Mouse (Mus musculus) hindbrain, embryonic 12.5 days (tissue): ENCODE results near the gene Efna3. TPM values are rescaled to one million over a fixed set of nuclear protein-coding genes. Genes with fewer than 3 reads are reported as not detected.

Source experiments
- ATAC-seq: fragments of 200-750 bp; cut with Nextera tagmentation; 2 replicates; pipeline ENCODE4 v1.8.0; 2017; ENCODE audit warnings: moderate TSS enrichment; ENCODE audit not compliant: low FRiP score
- H3K27ac ChIP-seq: fragments of 300-500 bp; sonication (generic); 2 replicates; pipeline ENCODE4 v1.5.1; 2016; ENCODE audit warnings: mild to moderate bottlenecking
- H3K27me3 ChIP-seq: fragments of 300-500 bp; sonication (generic); 2 replicates; pipeline ENCODE4 v1.6.1; 2016; ENCODE audit warnings: mild to moderate bottlenecking
- H3K36me3 ChIP-seq: fragments of 300-500 bp; sonication (generic); 2 replicates; pipeline ENCODE4 v1.6.1; 2016; ENCODE audit warnings: mild to moderate bottlenecking
- H3K4me1 ChIP-seq: fragments of 300-500 bp; sonication (generic); 2 replicates; pipeline ENCODE4 v1.6.1; 2016
- H3K4me2 ChIP-seq: fragments of 300-500 bp; sonication (generic); replicated peaks from 2 replicates; pipeline ENCODE4 v1.6.1; 2016; ENCODE audit warnings: mild to moderate bottlenecking
- H3K4me3 ChIP-seq: fragments of 300-500 bp; sonication (generic); 2 replicates; pipeline ENCODE4 v1.5.1; 2016; ENCODE audit warnings: mild to moderate bottlenecking
- H3K9ac ChIP-seq: fragments of 300-500 bp; sonication (generic); 2 replicates; pipeline ENCODE4 v1.6.1; 2016; ENCODE audit warnings: mild to moderate bottlenecking, moderate library complexity
- H3K9me3 ChIP-seq: fragments of 300-500 bp; sonication (generic); replicated peaks from 2 replicates; pipeline ENCODE4 v1.6.1; 2016; ENCODE audit warnings: mild to moderate bottlenecking
- WGBS: fragments of 180-500 bp; shearing (Covaris S2); methylation state at CpG from one replicate; pipeline ENCODE4 v1.1.7; 2016; 5-methylcytosine and 5-hydroxymethylcytosine counted together
- polyA plus RNA-seq: library from polyadenylated mRNA; unstranded; fragments of >200 nt; fragmentation: Nextera tagmentation; extraction: Ambion mirVana; gene quantifications from 2 replicates; pipeline ENCODE4 v1.2.1, GENCODE M21; 2016

Gene Efna3
- polyA plus RNA-seq, 1 experiment from 2014 or later, result 22.2 TPM

- peak overlapping the region; percentile 69 for H3K4me2 ChIP-seq
- H3K36me3 ChIP-seq, result peaks cover 15% of the 10 kb centered on the region
- H3K4me1 ChIP-seq, result peaks cover 57% of the 10 kb centered on the region
- peak overlapping the region; percentile 83 for H3K9ac ChIP-seq
- ATAC-seq, result no peak
- 5% methylated on average over 6 of the region's 6 CpGs for WGBS
- H3K27me3 ChIP-seq, result no peaks in the 10 kb centered on the region
- peak overlapping the region; percentile 86 for H3K4me3 ChIP-seq
- H3K27ac ChIP-seq, result peak overlapping the region; percentile 92; the same call in 1 of the 2 replicates
- no peaks in the 10 kb centered on the region for H3K9me3 ChIP-seq
These were observed 13.8 kb upstream of the Efna3 start for GRCm38 (mm10) chr3:89336529-89336928.

DNA sequence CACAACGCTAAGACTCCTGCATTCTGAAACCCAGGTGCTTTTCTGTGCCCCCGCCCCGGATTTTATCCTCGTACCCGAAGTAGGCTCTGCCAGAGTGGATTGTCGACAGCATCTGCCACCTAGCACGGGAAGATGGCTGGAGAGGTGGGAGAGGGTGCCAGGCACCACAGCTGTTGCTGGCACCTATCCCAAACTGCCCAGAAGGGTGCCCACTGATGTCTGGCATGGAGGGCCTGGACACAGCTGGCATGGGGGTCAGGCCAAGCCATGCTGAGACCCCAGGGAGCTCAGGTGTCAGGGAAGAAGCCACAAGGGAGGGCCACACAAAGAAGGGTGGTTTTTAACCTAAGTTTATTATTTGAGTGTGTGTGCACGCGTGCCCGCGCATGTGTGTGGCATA is 10.3 kb upstream of the Efna3 start:
- no peak for ATAC-seq
- Histone ChIP-seq H3K4me3 (no peak overlapping the region), H3K27me3 (peaks cover 14% of the 10 kb centered on the region), H3K27ac (peak overlapping the region; percentile 52), H3K4me2 (0 out of 2 replicates have a peak overlapping the region, but pooled peaks have one; percentile 6), H3K36me3 (peaks cover 15% of the 10 kb centered on the region), H3K9ac (0 out of 2 replicates have a peak overlapping the region, but pooled peaks have one; percentile 23), H3K9me3 (no peaks in the 10 kb centered on the region), H3K4me1 (peaks cover 62% of the 10 kb centered on the region)
- WGBS, result 73% methylated on average over 11 of the region's 11 CpGs

GRCm38 (mm10) chr3:89332476-89332875 is 9.7 kb upstream of the Efna3 start:
- H3K36me3 ChIP-seq, result peaks cover 15% of the 10 kb centered on the region
- peaks cover 66% of the 10 kb centered on the region for H3K4me1 ChIP-seq
- WGBS, result 45% methylated on average over 12 of the region's 12 CpGs
- H3K9ac ChIP-seq, result no peak overlapping the region
- no peaks in the 10 kb centered on the region for H3K9me3 ChIP-seq
- H3K4me3 ChIP-seq, result no peak overlapping the region
- peak overlapping the region; percentile 52 for H3K27ac ChIP-seq
- H3K27me3 ChIP-seq, result peaks cover 14% of the 10 kb centered on the region
- 0 out of 2 replicates have a peak overlapping the region, but pooled peaks have one; percentile 6 for H3K4me2 ChIP-seq
- ATAC-seq, result no peak

- Histone ChIP-seq H3K9ac (no peak overlapping the region), H3K9me3 (no peaks in the 10 kb centered on the region), H3K4me1 (peaks cover 69% of the 10 kb centered on the region), H3K36me3 (peaks cover 15% of the 10 kb centered on the region), H3K27me3 (peaks cover 14% of the 10 kb centered on the region), H3K4me2 (no peak overlapping the region), H3K27ac (0 out of 2 replicates have a peak overlapping the region, but pooled peaks have one; percentile 35), H3K4me3 (no peak overlapping the region)
- 45% methylated on average over 10 of the region's 10 CpGs for WGBS
- no peak for ATAC-seq
These were observed 9.2 kb upstream of the Efna3 start for GRCm38 (mm10) chr3:89332013-89332412.

DNA sequence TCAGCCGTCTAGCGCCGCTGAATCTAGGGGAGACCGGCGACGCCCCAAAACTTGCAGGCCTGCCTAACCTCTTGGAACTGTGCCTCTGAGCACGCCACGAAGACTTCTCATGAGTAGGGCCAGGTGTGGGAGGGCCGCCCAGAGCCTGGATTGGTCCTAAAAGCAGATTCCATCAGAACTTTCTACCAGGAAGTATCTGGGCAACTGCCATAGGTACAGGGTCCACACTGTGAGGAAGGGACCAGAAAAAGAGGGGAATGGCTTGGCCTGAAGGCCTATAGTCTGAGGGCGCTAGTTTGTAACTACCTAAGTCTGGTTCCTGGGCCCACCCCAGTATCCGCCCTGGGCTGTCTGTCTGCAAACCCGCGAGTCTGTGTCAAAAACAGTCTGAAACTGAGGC is 8.8 kb upstream of the Efna3 start:
- ATAC-seq, result no peak
- Histone ChIP-seq H3K4me1 (peaks cover 66% of the 10 kb centered on the region), H3K36me3 (peaks cover 15% of the 10 kb centered on the region), H3K9me3 (no peaks in the 10 kb centered on the region), H3K9ac (no peak overlapping the region), H3K4me2 (no peak overlapping the region), H3K4me3 (no peak overlapping the region), H3K27ac (0 out of 2 replicates have a peak overlapping the region, but pooled peaks have one; percentile 35), H3K27me3 (peaks cover 14% of the 10 kb centered on the region)
- 69% methylated on average over 13 of the region's 13 CpGs for WGBS

GRCm38 (mm10) chr3:89330948-89331347 is 8.2 kb upstream of the Efna3 start:
- H3K4me1 ChIP-seq, result peaks cover 60% of the 10 kb centered on the region
- peaks cover 14% of the 10 kb centered on the region for H3K27me3 ChIP-seq
- H3K9ac ChIP-seq, result no peak overlapping the region
- WGBS, result 12% methylated on average over 10 of the region's 10 CpGs
- H3K4me3 ChIP-seq, result no peak overlapping the region
- H3K27ac ChIP-seq, result peak overlapping the region; percentile 41; the same call in 1 of the 2 replicates
- H3K4me2 ChIP-seq, result no peak overlapping the region
- H3K9me3 ChIP-seq, result no peaks in the 10 kb centered on the region
- peaks cover 15% of the 10 kb centered on the region for H3K36me3 ChIP-seq
- 0 out of 2 replicates have a peak, but pooled peaks have one; percentile 9 for ATAC-seq

DNA sequence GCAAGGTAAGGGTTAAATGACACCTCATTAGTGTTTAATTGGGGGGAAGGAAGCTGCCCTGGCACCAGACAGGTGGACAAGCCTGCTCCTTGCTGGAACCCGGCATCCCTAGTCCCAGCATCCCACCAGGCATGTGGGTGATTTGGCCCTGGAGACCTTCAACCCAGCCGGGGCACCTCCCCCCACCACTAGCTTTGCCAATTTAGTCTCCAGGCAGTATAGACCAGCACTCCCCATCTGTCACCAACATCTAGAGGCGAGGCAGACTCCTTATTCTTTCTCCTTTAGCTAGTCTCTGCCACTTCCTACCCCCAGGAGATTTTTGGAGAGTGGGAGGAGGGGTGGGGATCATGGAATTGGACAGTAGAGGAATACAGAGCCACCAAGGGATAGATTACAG is 7.6 kb upstream of the Efna3 start:
- H3K36me3 ChIP-seq, result peaks cover 15% of the 10 kb centered on the region
- H3K4me1 ChIP-seq, result peaks cover 56% of the 10 kb centered on the region
- peaks cover 14% of the 10 kb centered on the region for H3K27me3 ChIP-seq
- H3K27ac ChIP-seq, result peak overlapping the region; percentile 41
- 43% methylated on average over 3 of the region's 3 CpGs for WGBS
- no peaks in the 10 kb centered on the region for H3K9me3 ChIP-seq
- no peak overlapping the region for H3K4me3 ChIP-seq
- no peak overlapping the region for H3K9ac ChIP-seq
- no peak for ATAC-seq
- no peak overlapping the region for H3K4me2 ChIP-seq

DNA sequence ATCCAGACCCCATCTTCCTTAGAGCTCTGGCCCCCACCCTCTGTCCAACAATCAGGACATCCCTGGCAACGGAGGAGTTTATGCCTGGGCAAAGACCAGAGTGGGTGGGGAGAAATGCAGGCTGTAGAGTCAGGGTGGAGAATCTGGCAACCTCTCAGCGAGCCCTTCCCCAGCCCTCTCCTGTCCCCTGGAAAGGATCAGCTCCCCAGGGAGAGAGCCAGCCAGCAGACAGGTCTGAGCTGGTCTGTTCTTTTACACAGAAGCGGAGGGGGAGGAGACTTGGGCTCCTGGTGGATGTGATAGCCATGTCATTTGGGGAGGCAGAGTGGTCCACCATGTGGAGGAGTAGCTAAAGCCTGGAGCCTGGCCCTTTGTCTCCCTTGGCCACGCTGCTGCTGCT is 5.9 kb upstream of the Efna3 start:
- 0 out of 2 replicates have a peak overlapping the region, but pooled peaks have one; percentile 48 for H3K27ac ChIP-seq
- no peak overlapping the region for H3K4me2 ChIP-seq
- H3K4me1 ChIP-seq, result peaks cover 53% of the 10 kb centered on the region
- no peaks in the 10 kb centered on the region for H3K9me3 ChIP-seq
- ATAC-seq, result 0 out of 2 replicates have a peak, but pooled peaks have one; percentile 24
- H3K4me3 ChIP-seq, result no peak overlapping the region
- WGBS, result 12% methylated on average over 4 of the region's 4 CpGs
- H3K36me3 ChIP-seq, result peaks cover under 1% of the 10 kb centered on the region; the same call in 1 of the 2 replicates
- peak overlapping the region; percentile 15; the same call in 1 of the 2 replicates for H3K9ac ChIP-seq
- peaks cover 23% of the 10 kb centered on the region for H3K27me3 ChIP-seq

GRCm38 (mm10) chr3:89327371-89327870 is 4.7 kb upstream of the Efna3 start:
- Histone ChIP-seq H3K4me2 (no peak overlapping the region), H3K27me3 (peaks cover 29% of the 10 kb centered on the region)

GRCm38 (mm10) chr3:89325882-89326281 is 3.1 kb upstream of the Efna3 start:
- Histone ChIP-seq H3K4me1 (peaks cover 44% of the 10 kb centered on the region), H3K9ac (no peak overlapping the region)
- 93% methylated on average over 8 of the region's 8 CpGs for WGBS

More at GRCm38 (mm10) chr3:89327371-89327870, 4.7 kb upstream of the Efna3 start:
- no peak overlapping the region for H3K4me3 ChIP-seq
- WGBS, result 38% methylated on average over 9 of the region's 9 CpGs
- ATAC-seq, result no peak; the same call in 1 of the 2 replicates
- H3K27ac ChIP-seq, result peak overlapping the region; percentile 62
- H3K4me1 ChIP-seq, result peaks cover 44% of the 10 kb centered on the region
- no peaks in the 10 kb centered on the region for H3K9me3 ChIP-seq
- H3K36me3 ChIP-seq, result no peaks in the 10 kb centered on the region
- no peak overlapping the region for H3K9ac ChIP-seq

DNA sequence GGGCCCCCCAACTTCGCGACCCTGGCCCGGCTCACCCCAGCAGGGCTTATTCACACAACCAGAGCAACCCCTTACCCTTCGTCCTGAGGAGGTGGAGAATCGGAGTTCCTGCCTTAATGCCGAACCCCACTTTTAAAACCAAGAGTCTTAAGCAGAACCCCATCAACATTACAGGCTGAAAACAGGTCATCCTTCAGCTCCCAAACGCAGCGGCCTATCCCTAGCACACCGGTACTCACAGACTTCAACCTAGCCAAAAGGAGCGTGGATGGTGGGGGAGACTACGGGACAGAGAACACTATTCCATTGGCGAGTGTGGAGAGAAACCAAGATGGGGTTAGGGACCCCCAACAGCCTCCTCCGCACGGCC is 649 bp downstream of the Efna3 start:
- peak overlapping the region; percentile 88 for H3K27ac ChIP-seq
- H3K9ac ChIP-seq, result peak overlapping the region; percentile 80
- H3K9me3 ChIP-seq, result no peaks in the 10 kb centered on the region
- no peaks in the 10 kb centered on the region for H3K36me3 ChIP-seq
- peak overlapping the region; percentile 87 for H3K4me2 ChIP-seq
- whole genome bisulfite sequencing, result under 1% methylated on average over 14 of the region's 14 CpGs
- H3K4me1 ChIP-seq, result peaks cover 50% of the 10 kb centered on the region
- H3K4me3 ChIP-seq, result peak overlapping the region; percentile 70
- peaks cover 59% of the 10 kb centered on the region for H3K27me3 ChIP-seq
- ATAC-seq, result no peak

More at GRCm38 (mm10) chr3:89325882-89326281, 3.1 kb upstream of the Efna3 start:
- no peak overlapping the region for H3K4me3 ChIP-seq
- no peak for ATAC-seq
- no peak overlapping the region for H3K4me2 ChIP-seq
- H3K9me3 ChIP-seq, result no peaks in the 10 kb centered on the region
- H3K27me3 ChIP-seq, result peaks cover 43% of the 10 kb centered on the region
- no peak overlapping the region for H3K27ac ChIP-seq
- H3K36me3 ChIP-seq, result no peaks in the 10 kb centered on the region

DNA sequence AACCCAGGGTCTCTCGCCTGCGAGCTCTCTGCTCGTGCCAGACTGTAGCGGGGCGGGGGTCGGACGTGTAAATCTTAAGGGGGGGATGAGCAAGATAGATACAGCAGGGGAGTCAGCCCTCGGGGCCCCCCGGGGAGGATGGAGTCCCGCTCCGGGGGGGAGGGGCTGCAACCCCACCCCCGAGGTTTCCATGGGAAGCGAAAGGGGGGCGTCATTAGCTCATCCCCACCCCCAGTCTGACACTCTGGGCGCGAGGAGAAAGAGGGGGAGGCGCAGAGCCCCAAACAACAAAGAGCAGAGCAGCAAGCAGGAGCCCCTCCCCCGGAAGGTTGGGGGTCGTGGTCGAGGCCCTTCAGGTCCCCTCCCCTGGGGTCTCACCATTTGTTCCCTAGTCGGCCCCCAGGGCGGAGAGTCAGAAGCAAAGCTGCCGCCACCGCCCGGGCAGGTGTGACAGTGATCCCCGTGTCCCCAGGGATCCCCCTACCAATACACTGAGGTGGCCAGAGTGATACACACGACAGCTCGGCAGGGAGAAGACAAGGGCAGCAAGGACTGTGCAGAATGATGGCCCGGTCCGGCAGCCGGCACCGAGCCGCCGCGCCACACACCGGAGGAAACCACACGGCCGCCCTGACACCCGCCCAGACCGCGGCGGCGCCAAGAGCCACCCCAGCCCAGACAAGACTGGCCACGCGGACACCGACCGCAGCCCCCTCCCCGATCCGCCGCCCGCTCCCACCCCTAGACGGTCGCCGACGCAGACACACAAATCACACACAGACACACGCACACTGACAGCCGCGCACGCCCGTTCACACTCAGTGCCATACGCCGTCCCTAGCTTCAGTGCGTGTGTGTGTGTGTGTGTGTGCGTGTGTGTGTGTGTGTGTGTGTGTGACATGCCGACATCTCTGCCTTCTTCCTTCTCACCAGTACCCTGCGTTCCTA is 1.3 kb downstream of the Efna3 start:
- WGBS, result under 1% methylated on average over 63 of the region's 66 CpGs

More for the DNA sequence above, 1.3 kb downstream of the Efna3 start:
- H3K4me1 ChIP-seq, result peaks cover 54% of the 10 kb centered on the region
- peak overlapping the region; percentile 88 for H3K27ac ChIP-seq
- no peaks in the 10 kb centered on the region for H3K36me3 ChIP-seq
- H3K9ac ChIP-seq, result peak overlapping the region; percentile 80
- peak; percentile 15; the same call in 1 of the 2 replicates for ATAC-seq
- H3K4me2 ChIP-seq, result peak overlapping the region; percentile 87
- H3K9me3 ChIP-seq, result no peaks in the 10 kb centered on the region
- H3K27me3 ChIP-seq, result peaks cover 59% of the 10 kb centered on the region
- H3K4me3 ChIP-seq, result peak overlapping the region; percentile 70
